Mouse (Mus musculus): ENCODE measurements around the gene Creld2. TPM values are rescaled to one million over a fixed set of nuclear protein-coding genes. Genes with fewer than 3 reads are reported as not detected.

The Creld2 gene
- polyA plus RNA-seq, 1 experiment from 2014 or later = 124 TPM

DNA sequence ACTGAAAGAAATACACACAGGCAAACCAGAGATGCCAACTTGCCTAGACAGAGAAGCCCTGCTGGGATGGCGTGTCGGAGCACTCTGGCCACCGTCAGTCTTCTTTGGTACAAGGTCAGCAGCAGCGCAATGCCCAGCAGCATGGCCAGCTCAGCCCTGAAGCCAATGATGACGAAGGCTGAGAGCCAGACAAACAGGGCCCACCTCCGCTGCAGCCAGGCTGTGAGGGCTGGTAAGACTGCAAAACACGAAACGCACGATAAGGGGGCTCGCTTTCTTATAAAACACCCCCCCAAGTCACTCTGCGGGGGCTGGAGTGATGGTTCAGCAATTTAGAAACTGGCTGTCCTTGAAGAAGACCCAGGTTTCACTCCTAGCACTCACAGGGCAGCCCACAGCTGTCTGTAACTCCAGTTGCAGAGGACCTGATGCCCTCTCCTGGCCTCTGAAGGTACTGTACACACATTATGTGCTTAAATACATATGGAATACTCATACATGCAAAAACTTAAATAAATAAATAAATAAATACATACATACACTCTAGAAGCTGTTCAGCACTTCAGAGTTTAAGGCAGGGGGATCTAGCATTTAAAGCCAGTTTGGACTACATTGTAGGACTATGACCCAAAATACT is 4.9 kb upstream of the Creld2 start:
- H3K4me3 ChIP-seq (replicated peaks) = no peak overlapping the region
- ATAC-seq (ENCODE audit: insufficient read depth, low FRiP score, low read depth) = no peak
- WGBS = 94% methylated on average over 11 of the region's 11 CpGs
- no peak overlapping the region for H3K4me2 ChIP-seq
- no peak overlapping the region for H3K27ac ChIP-seq
- H3K36me3 ChIP-seq = peaks cover 10% of the 10 kb centered on the region
- no peaks in the 10 kb centered on the region for H3K27me3 ChIP-seq (replicated peaks)
- H3K9ac ChIP-seq = no peak overlapping the region
- H3K9me3 ChIP-seq = no peaks in the 10 kb centered on the region
- H3K4me1 ChIP-seq = 0 out of 2 replicates have a peak, but pooled peaks cover 4% of the 10 kb centered on the region

DNA sequence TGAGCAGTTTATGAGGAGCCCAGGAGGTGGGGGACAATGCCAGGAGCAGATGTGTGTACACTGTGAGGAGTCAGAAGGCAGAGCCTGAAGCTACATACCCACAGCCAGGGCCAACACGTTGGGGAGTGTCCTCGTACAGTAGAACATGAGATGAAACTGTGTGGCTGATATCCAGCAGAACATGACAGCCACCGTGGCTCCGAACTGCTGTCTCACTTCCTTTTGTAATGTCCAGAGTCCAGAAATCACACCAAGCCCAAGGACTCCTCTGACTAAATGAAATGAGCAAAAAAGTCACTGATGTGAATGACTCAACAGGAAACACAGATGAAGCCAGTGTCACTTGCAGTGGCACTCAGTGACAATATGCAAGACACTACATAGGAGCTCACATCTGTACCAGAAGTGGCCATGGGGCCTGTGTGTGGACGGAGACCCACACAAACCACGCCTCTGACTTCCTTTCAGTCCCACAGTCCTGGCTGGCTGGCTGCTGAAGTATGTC is 4.2 kb upstream of the Creld2 start:
- no peak overlapping the region for H3K27ac ChIP-seq
- H3K36me3 ChIP-seq = peaks cover 10% of the 10 kb centered on the region
- no peaks in the 10 kb centered on the region for H3K27me3 ChIP-seq (replicated peaks)
- peaks cover 8% of the 10 kb centered on the region for H3K4me1 ChIP-seq
- H3K4me3 ChIP-seq (replicated peaks) = no peak overlapping the region
- 87% methylated on average over 6 of the region's 6 CpGs for WGBS
- H3K9me3 ChIP-seq = no peaks in the 10 kb centered on the region
- no peak overlapping the region for H3K4me2 ChIP-seq
- H3K9ac ChIP-seq = no peak overlapping the region
- ATAC-seq (ENCODE audit: insufficient read depth, low FRiP score, low read depth) = no peak

DNA sequence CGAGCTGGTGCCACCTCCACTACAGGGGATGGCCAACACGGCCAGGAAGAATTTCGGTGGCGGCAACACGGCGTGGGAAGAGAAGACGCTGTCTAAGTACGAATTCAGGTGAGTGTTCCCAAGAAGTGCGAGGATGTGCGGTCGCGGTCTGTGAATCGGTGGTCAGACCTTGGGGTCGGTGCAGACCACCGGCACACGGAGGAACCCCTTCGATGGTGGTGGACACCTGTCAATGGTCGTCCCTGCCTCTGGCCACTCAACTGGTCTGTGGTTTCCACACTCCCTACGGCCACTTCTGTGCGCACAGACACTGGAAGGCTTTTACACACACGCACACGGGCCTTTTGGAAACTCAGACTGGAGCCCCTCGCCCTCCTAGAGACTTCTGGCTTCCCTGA is 459 bp downstream of the Creld2 start:
- no peaks in the 10 kb centered on the region for H3K9me3 ChIP-seq
- under 1% methylated on average over 23 of the region's 23 CpGs for WGBS
- H3K4me2 ChIP-seq = peak overlapping the region; percentile 88
- ATAC-seq (ENCODE audit: insufficient read depth, low FRiP score, low read depth) = no peak
- H3K9ac ChIP-seq = peak overlapping the region; percentile 74
- H3K4me3 ChIP-seq (replicated peaks) = peak overlapping the region; percentile 65
- peaks cover 33% of the 10 kb centered on the region for H3K36me3 ChIP-seq
- no peak overlapping the region for H3K27ac ChIP-seq
- peaks cover 20% of the 10 kb centered on the region for H3K4me1 ChIP-seq
- H3K27me3 ChIP-seq (replicated peaks) = no peaks in the 10 kb centered on the region

DNA sequence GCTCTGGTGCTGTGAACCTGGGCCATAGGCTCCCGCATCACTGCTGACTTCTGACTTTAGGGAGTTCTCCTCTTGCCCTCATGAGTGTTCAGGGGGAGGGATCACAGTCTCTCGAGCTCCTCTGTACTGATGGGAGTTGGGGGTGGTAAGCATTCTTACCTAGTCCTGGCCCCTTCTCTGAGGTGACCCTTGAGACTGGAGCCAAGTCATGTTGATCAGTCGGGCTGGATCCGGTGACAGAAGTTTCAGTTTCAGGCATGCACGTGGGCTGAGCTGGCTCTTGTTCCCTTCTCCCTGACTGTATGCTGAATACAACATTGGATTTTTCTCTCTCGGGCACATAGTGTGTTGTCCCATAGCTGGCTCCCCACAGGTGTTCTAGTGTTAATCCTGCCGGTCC is 2.0 kb downstream of the Creld2 start:
- Histone ChIP-seq H3K27me3 (replicated peaks) (no peaks in the 10 kb centered on the region), H3K9ac (no peak overlapping the region), H3K4me2 (no peak overlapping the region), H3K4me1 (peaks cover 20% of the 10 kb centered on the region), H3K9me3 (no peaks in the 10 kb centered on the region), H3K27ac (no peak overlapping the region), H3K36me3 (peaks cover 28% of the 10 kb centered on the region), H3K4me3 (replicated peaks) (no peak overlapping the region)
- no peak for ATAC-seq (ENCODE audit: insufficient read depth, low FRiP score, low read depth)
- 85% methylated on average over 7 of the region's 7 CpGs for WGBS

DNA sequence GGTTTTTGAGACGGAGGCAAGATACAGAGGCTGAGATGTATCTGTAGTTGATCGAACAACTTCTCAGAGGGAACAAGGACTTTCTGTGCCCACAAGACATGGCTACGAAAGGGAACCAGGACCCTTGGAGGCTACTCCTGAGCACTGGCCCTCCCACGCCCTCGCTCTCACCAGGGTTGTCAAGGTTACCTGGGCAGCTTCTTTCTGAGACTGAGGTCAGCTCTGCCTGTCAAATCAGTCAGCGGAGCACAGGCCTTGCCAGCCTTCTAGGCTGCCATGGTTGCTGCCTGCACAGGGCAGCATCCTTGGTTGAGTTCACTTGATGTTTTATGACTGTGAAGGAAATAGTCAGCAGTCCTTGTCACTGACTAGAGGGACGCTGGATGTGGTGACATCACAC is 3.1 kb downstream of the Creld2 start:
- no peaks in the 10 kb centered on the region for H3K9me3 ChIP-seq
- peaks cover 20% of the 10 kb centered on the region for H3K4me1 ChIP-seq
- H3K27me3 ChIP-seq (replicated peaks) = no peaks in the 10 kb centered on the region
- no peak overlapping the region for H3K4me2 ChIP-seq
- peaks cover 28% of the 10 kb centered on the region for H3K36me3 ChIP-seq
- WGBS = 88% methylated on average over 7 of the region's 7 CpGs
- H3K4me3 ChIP-seq (replicated peaks) = no peak overlapping the region
- no peak overlapping the region for H3K9ac ChIP-seq
- no peak for ATAC-seq (ENCODE audit: insufficient read depth, low FRiP score, low read depth)
- H3K27ac ChIP-seq = no peak overlapping the region

DNA sequence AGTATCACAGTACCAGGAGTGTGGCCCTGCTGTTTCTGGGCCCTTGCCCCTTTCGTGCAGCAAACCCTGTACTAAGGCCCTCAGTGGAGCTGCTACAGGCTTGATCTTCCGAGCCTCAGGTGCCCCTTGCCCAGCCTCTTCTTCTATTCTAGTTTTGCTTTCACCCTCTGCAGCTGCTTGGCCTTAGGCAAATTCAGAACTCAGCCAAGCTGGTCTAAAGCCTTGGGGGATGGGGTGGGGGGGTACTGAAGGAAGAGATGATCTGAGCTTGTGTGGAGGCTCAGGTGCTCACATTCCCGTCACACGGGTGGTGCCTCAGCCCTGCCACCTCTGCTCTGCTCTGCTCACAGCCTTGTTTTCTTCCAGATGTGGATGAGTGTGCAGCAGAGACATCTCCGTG is 3.9 kb downstream of the Creld2 start:
- WGBS = 85% methylated on average over 5 of the region's 5 CpGs
- Histone ChIP-seq H3K4me2 (no peak overlapping the region), H3K9me3 (no peaks in the 10 kb centered on the region), H3K27ac (no peak overlapping the region), H3K4me1 (peaks cover 18% of the 10 kb centered on the region), H3K27me3 (replicated peaks) (no peaks in the 10 kb centered on the region), H3K9ac (no peak overlapping the region), H3K4me3 (replicated peaks) (no peak overlapping the region), H3K36me3 (peaks cover 28% of the 10 kb centered on the region)
- ATAC-seq (ENCODE audit: insufficient read depth, low FRiP score, low read depth) = no peak

DNA sequence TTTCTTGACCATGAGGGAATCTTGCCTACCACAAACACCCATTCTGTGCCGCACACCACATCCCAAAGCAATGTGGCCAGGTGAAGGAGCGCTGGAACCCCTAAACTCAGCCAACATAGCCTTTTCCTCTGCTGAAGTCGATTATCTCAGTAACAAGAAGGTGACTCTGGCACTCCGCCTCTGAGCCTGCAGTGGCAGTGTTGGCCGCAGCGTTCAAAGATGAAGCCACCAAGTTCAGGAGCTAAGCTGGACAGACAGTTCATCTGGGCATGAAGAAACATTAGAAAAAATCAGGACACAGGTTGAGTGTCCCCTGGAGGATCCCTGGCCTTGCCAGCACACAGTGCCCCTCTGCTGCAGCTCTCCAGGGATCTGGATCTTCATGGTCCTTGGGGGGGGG is 8.0 kb downstream of the Creld2 start:
- H3K4me2 ChIP-seq = no peak overlapping the region
- no peak overlapping the region for H3K9ac ChIP-seq
- peaks cover 19% of the 10 kb centered on the region for H3K36me3 ChIP-seq
- H3K4me1 ChIP-seq = peaks cover 3% of the 10 kb centered on the region; the same call in 1 of the 2 replicates
- H3K4me3 ChIP-seq (replicated peaks) = no peak overlapping the region
- no peaks in the 10 kb centered on the region for H3K9me3 ChIP-seq
- H3K27me3 ChIP-seq (replicated peaks) = no peaks in the 10 kb centered on the region
- H3K27ac ChIP-seq = no peak overlapping the region
- ATAC-seq (ENCODE audit: insufficient read depth, low FRiP score, low read depth) = no peak
- 87% methylated on average over 6 of the region's 6 CpGs for WGBS

DNA sequence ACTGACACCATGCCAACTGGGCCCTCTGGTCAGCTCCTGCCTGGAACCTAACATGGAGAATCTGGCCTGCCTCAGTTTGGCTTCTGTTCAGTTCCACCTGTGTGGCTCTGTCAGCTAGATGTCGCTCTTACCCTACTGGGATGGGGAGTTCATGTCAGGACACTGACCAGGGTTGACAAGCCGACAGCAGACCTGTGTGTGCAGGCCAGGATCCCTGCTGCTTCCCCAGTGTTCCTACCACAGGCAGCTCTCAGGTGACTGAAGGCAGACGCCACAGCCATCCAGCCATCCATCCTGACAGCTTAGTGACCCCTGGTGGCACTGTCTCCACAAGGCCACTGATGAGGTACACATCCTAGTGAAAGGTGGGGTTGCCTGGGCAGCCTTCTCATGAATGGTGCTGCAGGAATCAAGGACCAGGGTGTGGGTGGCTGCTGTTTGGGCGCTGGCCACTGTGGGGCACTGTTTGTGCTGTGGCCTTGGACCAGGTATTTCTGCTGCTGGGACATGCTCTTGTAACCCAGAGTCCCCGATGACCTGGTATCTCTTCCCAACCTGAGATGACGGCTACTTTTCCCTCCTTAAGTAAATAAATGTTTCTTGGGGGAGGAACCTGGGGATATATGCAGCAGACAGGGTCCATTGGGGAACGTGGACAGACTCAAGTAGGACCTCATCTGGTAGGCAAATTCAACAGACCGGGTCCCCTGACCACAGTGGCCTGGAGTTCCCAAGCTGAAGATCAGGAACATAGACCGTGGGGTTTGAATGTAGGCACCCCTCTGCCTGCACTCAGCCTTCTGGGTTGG is 8.7 kb downstream of the Creld2 start:
- Histone ChIP-seq H3K4me3 (replicated peaks) (no peak overlapping the region), H3K9ac (no peak overlapping the region), H3K4me2 (no peak overlapping the region), H3K9me3 (no peaks in the 10 kb centered on the region), H3K36me3 (peaks cover 15% of the 10 kb centered on the region), H3K27ac (no peak overlapping the region), H3K4me1 (peaks cover 3% of the 10 kb centered on the region; the same call in 1 of the 2 replicates), H3K27me3 (replicated peaks) (no peaks in the 10 kb centered on the region)
- ATAC-seq (ENCODE audit: insufficient read depth, low FRiP score, low read depth) = peak; percentile 43; the same call in 1 of the 2 replicates
- WGBS = 27% methylated on average over 9 of the region's 9 CpGs

DNA sequence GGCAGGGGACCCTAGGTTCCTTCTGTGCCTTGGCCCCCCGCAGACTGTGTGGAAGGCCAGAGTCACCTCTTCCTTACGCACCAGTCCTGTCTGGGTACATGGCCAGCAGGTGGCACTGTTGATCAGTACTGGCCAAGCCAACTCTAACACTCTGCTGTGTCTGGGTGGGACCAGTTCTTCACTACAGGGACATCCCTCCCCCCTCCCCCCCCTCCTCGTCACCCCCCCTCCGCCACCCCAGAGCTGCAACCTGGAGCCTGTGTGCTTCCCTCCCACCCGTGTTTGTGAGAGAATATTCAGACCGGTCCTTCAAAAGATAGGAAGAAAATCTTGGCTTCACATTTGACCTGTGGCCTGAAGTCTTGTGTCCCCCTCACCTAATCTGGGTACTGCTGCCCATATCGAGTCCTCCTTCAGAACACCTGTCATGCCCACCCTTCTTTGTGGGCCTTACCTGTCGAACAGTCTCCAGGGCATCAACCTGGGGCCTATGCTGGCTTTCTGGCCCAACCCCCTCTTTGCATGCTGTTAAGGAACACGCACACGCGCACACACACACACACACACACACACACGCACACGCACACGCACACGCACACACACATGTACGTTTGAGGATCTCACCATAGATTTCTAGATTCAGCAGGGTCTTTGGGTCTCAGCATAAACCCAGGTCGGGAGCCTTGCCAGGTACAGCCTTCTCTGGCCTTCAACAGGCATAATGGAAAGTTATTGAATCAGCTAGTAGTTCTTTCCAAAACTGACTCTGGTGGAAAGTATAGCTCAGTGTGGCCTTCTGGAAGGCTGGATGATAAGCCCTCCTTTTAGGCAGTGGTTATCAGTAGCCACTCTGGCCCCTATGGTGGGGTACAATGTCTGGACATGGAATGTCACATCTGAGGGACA is 9.6 kb downstream of the Creld2 start:
- no peaks in the 10 kb centered on the region for H3K27me3 ChIP-seq (replicated peaks)
- peaks cover 9% of the 10 kb centered on the region for H3K36me3 ChIP-seq
- no peak overlapping the region for H3K4me2 ChIP-seq
- no peak overlapping the region for H3K27ac ChIP-seq
- 56% methylated on average over 15 of the region's 17 CpGs for WGBS
- no peak overlapping the region for H3K4me3 ChIP-seq (replicated peaks)
- ATAC-seq (ENCODE audit: insufficient read depth, low FRiP score, low read depth) = peak; percentile 82
- no peak overlapping the region for H3K9ac ChIP-seq
- no peaks in the 10 kb centered on the region for H3K9me3 ChIP-seq
- H3K4me1 ChIP-seq = peaks cover 3% of the 10 kb centered on the region; the same call in 1 of the 2 replicates

DNA sequence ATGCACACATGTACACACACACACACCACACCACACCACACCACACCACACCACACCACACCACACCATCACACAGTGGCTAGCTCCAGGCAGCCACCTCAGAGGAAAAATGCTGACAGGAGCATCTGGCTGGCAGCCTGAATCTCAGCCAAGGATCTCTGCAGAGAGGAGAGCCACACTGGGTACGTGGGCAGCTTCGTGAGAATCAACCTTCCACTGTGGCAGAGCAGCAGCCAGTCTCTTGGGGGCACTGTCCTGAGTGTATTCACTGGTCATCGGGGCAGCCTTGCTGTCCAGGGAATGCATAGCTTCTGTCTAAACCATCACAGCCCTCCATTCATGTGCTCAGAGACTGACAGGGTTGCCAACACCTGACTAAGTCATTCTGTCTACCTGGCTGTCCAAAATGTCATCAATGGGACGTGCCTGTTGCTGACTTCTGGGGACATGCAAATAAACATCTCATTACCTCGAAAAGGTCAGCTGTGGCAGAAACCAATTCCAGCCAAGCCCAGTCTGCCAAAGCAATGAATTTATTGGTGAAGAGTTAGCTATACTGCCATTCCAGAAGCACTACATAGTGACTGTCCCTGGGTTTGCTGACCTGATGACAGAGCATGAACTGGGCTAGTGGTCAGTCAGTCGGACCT is 10.5 kb downstream of the Creld2 start:
- Histone ChIP-seq H3K27me3 (replicated peaks) (no peaks in the 10 kb centered on the region), H3K4me1 (peaks cover 3% of the 10 kb centered on the region; the same call in 1 of the 2 replicates), H3K27ac (no peak overlapping the region), H3K36me3 (0 out of 2 replicates have a peak, but pooled peaks cover under 1% of the 10 kb centered on the region), H3K9ac (no peak overlapping the region), H3K4me2 (no peak overlapping the region), H3K4me3 (replicated peaks) (no peak overlapping the region), H3K9me3 (no peaks in the 10 kb centered on the region)
- ATAC-seq (ENCODE audit: insufficient read depth, low FRiP score, low read depth) = no peak
- WGBS = 72% methylated on average over 6 of the region's 6 CpGs

DNA sequence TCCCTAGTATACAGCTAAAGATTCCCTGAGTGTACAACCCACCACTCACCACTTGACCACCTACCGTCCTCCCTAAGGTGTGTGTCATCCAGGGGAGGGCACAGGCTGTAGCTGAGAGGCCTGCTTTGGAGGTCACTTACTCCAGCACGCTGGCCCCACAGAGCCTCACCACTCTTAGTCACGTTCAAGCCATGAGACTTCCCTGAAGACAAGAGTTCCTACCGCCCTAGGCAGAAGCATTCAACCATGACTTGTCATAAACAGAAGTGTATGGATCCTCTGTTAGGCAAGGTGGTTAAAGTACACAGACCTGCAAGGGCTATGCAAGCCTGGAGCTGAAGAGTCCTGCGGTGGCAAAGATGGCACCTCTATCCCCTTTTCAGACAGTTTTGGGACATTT is 11.2 kb downstream of the Creld2 start:
- Histone ChIP-seq H3K9me3 (no peaks in the 10 kb centered on the region), H3K9ac (no peak overlapping the region), H3K36me3 (no peaks in the 10 kb centered on the region), H3K27ac (no peak overlapping the region), H3K4me1 (peaks cover 3% of the 10 kb centered on the region; the same call in 1 of the 2 replicates), H3K4me2 (no peak overlapping the region), H3K27me3 (replicated peaks) (no peaks in the 10 kb centered on the region), H3K4me3 (replicated peaks) (no peak overlapping the region)
- ATAC-seq (ENCODE audit: insufficient read depth, low FRiP score, low read depth) = no peak
- 80% methylated on average over 5 of the region's 5 CpGs for WGBS

All from stomach, embryonic 15.5 days (tissue).